Mouse (Mus musculus) cerebellum, adult 9-10 months (tissue): Measurements from ENCODE around the gene Tmem246.
A peak's percentile ranks its signal among the peaks of the same experiment; 100 is the strongest.
"Not testable (repeated sequence)": the region's sequence is repeated elsewhere in the genome, so short reads cannot be mapped to it uniquely, and the experiment has no call there.

ENCODE experiments used
- DNase-seq: peaks from one replicate; pipeline ENCODE4 v3.0.0; 2022

Tmem246 gene

GRCm38 (mm10) chr4:49597183-49598100 is at the start of gene Tmem246:
Gene Tmem246 (minus strand): TSS chr4:49597876.
- DNase-seq, result peak; percentile 82

- no peak for DNase-seq
Observed at GRCm38 (mm10) chr4:49639913-49640312, 42.2 kb upstream of the Tmem246 start.

DNA sequence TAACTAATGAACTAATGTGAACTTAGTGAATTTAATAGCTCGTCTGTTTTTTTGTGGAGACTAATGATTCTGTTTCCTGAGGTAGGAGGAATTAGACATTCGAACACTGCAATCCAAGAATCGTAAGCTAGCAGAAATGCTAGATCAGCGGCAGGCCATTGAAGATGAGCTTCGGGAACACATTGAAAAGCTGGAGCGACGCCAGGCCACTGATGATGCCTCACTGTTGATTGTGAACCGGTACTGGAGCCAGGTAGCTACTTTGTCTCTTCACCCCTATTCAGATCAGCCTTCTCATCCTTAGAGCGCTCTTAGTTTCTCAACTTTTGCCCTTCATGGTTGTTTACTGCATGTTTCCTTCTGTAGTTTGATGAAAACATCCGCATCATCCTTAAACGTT is 40.1 kb upstream of the Tmem246 start:
- DNase-seq, result no peak

- no peak for DNase-seq
Observed at GRCm38 (mm10) chr4:49632139-49632481, 34.4 kb upstream of the Tmem246 start.

DNA sequence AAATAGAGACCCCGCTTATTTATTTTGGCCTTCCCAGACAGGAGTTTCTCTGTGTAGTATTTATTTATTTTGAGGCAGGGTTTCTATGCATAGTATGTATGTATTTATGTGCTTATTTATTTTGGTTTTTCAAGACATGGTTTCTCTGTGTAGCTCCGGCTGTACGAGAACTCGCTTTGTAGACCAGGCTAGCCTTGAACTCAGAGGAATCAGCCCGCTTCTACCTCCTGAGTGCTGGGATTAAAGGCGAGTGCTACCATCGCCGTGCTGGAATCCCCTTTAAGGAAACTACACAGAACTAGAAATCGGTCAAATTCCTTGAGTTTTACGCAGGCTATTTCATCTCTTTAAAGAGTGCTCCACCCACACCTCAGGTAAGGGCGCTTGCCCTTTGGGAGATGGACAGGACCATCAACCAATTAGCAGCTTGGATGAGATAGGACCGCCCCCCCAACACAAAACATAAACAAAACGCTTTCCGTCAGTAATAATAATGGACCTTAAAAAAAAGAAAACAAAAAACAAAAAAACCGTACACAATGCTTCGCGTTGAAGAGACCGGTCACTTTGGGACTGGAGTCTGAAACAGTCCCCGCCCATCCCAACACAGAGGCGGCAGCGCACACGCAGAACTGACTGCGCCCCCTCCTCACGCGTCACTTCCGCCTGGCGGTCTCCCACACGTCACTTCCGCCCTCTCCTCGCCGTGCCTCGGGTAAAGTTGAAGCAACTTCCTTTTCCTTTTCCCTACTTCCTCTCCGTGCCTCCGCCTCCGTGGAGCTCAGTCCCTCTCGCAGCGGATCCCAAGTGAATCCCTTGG is 33.9 kb upstream of the Tmem246 start, which contains the start of gene Rnf20:
TSS of gene Rnf20 (plus strand) at position 688 of the 820 bp plus-strand sequence.
- DNase-seq, result peak; percentile 96

DNA sequence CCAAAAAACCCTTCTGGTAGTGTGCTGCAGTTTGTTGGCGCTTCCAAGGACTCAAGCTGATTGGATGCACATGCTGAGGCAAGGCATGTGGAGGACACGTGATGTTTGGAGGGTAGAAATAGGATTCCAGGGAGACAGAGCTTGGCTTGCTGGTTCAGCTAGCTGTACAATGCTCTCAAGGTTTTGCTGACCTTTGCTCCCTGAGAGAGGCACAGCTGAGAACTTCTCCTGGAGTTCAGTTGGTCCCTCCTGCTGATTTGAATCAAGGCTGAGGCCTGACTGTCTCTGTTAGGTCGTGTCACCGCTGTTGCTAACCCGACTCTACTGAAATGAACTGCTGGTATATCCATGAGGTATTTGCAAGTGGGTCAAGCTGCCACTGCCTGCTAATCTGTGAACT is 31.3 kb upstream of the Tmem246 start:
- no peak for DNase-seq

- DNase-seq, result peak; percentile 80
Observed at GRCm38 (mm10) chr4:49626973-49627372, 29.3 kb upstream of the Tmem246 start.

- not testable (repeated sequence) for DNase-seq
Observed at GRCm38 (mm10) chr4:49624969-49625368, 27.3 kb upstream of the Tmem246 start.

DNA sequence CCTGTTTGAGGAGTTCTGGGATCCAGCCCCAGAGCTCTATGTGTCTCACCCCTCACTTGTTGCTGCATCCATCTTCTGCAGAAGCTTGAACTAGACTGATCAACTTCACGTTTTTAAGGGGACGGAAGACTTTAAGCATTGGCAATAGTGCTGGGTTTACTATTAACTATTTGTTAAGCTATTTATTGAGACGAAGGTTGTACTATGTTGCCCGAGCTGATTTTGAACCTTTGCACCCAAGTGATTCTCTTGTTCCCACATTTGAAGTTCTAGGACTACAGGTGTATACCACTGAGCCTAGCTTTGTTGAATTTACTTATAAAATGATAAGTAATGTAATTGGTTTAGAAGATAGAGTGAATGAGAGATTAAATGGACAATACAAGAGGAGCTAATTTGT is 26.2 kb upstream of the Tmem246 start:
- no peak for DNase-seq

DNA sequence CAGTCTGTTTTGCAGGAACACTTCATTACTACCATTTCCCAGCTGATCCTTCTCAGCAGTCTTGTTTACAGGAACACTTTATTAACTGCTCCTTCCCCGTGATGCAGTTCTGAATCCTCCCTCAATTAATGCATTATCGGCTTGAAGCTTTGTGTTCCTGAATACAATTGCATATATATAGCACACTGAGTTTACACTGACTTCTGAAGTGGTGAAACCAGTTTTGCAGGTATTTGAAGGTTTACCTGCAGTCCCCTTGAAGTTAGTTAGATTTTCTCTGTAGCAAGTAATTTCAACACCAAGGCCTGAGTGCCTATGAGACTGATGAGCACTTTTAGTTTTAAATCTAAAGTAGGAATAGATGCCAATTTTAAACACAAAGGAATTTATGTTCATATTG is 24.6 kb upstream of the Tmem246 start:
- no peak for DNase-seq

- DNase-seq, result not testable (repeated sequence)
Observed at GRCm38 (mm10) chr4:49619861-49620260, 22.2 kb upstream of the Tmem246 start.

DNA sequence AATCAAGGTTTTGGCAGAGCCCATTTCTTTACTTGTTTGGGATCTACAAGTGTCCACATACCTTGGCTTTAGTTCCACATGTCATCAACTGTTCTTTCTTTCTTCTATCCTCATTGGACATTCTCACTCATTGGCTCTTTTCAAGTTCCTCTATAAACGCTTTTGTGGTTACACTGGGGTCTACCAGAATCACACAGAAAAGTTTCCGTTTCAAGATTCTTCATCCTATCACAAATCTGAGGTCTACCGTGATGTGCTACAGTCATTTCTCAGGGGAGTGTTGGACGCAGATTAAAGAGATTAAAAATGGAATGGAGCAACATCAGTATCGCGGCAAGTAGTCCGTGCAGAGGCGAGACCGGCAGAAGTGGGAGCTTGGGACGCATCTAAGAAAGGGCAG is 19.2 kb upstream of the Tmem246 start:
- no peak for DNase-seq

GRCm38 (mm10) chr4:49605459-49605858 is 7.8 kb upstream of the Tmem246 start:
- no peak for DNase-seq

- DNase-seq, result no peak
Observed at GRCm38 (mm10) chr4:49604616-49605015, 6.9 kb upstream of the Tmem246 start.

- no peak for DNase-seq
Observed at GRCm38 (mm10) chr4:49604016-49604546, 6.4 kb upstream of the Tmem246 start.

- no peak for DNase-seq
Observed at GRCm38 (mm10) chr4:49603161-49603560, 5.5 kb upstream of the Tmem246 start.

GRCm38 (mm10) chr4:49596846-49597182 is 862 bp downstream of the Tmem246 start:
- no peak for DNase-seq

- no peak for DNase-seq
Observed at GRCm38 (mm10) chr4:49590152-49590551, 7.5 kb downstream of the Tmem246 start.

GRCm38 (mm10) chr4:49586811-49587210 is 10.9 kb downstream of the Tmem246 start:
- DNase-seq, result no peak

DNA sequence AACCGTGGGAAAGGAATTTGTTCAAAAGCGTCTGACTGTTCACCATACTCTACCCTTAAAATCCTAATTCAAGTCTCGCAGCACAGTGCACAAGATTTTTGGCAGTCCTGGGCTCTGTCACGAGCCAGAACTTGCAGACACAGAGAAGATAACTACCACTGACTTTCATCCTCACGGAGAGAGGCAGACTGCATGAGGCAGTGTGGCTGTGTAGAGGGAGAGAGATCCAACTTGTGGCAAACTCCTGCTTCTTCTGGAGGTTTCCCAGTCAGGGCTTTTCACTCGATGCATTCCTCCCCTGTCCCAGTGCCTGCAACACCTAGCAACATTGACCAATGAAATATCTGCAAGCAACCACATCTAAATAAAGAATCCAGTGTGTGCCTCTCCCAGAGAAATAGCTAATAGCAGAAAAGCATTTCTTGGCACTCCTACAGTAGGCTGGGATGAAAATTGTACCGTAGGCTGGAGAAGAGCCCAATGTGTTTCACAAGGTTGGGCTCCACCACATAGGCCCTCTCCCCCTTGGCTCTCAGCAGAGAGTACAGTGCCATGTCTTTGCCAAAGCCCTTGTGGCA is 12.1 kb downstream of the Tmem246 start:
- DNase-seq, result no peak

GRCm38 (mm10) chr4:49583965-49584831 is 13.5 kb downstream of the Tmem246 start:
- DNase-seq, result no peak

DNA sequence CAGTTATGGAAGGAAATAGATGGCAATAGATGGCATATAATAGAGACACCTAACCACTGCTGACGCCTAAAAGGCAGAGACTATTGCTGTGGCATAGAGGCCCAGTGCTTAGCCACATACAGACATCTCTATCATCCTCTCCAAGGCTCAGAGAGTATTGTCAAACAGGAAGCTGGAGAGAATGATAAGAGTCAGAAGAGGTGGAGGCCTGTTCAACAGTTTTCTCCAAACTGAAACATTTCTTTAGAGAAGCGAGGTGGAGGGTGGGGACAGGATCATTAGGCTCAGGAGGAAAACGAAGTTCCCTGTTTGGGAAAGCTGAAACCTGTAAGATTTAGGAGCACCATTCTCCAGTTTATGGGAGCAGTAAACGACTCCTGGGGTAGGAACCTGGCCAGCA is 16.4 kb downstream of the Tmem246 start:
- DNase-seq, result no peak
